Mouse (Mus musculus) left cerebral cortex, postnatal 25 days (tissue): ENCODE data around the gene Zfp839. TPM values are rescaled to one million over a fixed set of nuclear protein-coding genes. Genes with fewer than 3 reads are reported as not detected.

Experiments
- DNase-seq, 2 experiments: peaks; one replicate each; pipeline ENCODE4 v3.0.0; 2022; ENCODE audit warnings: low spot score in 2 of 2, mixed read lengths in 1 of 2
- intact Hi-C: fragments of 180-260 bp; cut with DNase I; formaldehyde crosslinking; loops from one replicate; pipeline ENCODE4 v1.15.1; 2025
- total RNA-seq, 2 experiments: library from RNA; stranded (reverse); gene quantifications; 2 replicates each; pipeline ENCODE4 v1.2.3; 2021

Gene Zfp839
- 10 to 100 TPM; 11.2 to 11.5 TPM for total RNA-seq

DNA sequence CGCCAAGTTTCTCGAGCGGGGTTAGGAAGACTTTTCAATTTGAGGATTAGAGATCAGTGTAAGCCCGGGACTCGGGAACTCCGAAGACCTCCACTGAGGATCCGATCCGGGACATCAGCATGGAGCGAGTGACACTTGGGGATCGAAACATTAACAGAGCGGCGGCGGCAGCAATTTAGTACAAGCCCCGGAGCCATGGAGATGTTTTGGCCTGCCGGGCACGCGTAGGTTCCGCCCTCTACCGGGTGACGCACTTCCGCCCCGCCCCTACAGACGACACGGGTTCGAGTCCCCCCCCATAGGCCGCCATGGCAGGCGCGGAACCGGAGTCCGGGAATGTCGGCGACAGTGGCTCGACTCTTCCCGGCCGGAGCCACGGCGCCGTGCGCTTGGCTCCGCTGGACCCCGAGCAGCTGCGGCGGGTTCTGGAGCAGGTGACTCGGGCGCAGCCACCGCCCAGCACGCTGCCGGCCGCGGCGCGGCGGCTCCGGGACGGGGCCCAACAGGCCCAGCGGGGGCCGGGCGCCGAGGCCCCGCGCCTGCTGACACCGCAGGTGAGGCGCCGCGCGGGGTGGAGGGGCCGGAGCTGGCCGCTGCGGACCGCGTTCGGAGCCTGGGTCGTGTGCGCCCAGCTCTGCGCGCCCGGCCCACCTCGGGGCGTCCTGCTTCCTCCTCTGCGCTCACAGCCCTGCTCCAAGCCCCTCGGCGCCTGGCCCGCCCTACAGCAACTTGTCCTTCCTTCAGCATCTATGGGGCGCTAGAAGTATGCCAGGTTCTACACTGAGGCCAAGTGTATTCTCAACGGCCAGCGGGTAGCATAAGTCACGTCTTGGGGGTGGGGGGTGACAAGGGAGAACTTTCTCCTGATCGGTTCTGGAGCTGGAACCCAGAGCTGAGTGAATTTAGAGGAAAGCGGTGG is at the start of gene Zfp839:
Gene Zfp839 (plus strand): TSS at position 244 of the 919 bp plus-strand sequence.
- peak; percentile 90 for DNase-seq
- intact Hi-C loops, result no loop called here

DNA sequence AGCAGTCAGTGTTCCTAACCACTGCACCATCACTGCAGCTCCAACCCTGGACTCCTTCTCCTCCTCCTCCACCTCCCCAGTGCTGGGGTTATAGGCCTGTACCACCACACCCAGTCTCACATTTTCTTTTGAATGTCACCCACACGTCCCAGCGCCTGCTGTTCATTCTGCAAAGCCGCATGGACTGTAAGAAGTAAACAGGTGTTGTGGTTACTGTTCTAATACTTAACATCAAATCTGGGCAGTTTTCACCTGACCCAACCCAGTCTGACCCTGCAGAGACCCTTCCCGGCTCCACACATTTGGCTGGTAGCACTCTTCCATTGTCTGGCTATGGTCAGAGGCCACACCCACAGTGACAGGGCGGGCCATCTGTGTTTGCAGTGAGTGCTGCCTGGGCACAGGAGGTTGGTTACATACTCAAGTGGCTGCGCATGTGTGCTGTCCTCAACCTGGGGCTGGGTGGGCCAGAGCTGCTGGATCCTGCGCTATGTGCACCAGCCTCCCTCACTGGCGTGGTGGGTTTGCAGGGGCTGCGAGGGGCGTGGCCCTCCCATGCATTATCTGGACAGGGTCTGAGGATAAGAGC is 48.1 kb upstream of the Zfp839 start:
- intact Hi-C loops, result no loop called here
- DNase-seq, result no peak

GRCm38 (mm10) chr12:110802674-110803297 is 47.3 kb upstream of the Zfp839 start:
- no peak for DNase-seq
- intact Hi-C loops, result no loop called here

- intact Hi-C loops, result no loop called here
- no peak for DNase-seq
Measured at GRCm38 (mm10) chr12:110804261-110804660, 45.8 kb upstream of the Zfp839 start.

DNA sequence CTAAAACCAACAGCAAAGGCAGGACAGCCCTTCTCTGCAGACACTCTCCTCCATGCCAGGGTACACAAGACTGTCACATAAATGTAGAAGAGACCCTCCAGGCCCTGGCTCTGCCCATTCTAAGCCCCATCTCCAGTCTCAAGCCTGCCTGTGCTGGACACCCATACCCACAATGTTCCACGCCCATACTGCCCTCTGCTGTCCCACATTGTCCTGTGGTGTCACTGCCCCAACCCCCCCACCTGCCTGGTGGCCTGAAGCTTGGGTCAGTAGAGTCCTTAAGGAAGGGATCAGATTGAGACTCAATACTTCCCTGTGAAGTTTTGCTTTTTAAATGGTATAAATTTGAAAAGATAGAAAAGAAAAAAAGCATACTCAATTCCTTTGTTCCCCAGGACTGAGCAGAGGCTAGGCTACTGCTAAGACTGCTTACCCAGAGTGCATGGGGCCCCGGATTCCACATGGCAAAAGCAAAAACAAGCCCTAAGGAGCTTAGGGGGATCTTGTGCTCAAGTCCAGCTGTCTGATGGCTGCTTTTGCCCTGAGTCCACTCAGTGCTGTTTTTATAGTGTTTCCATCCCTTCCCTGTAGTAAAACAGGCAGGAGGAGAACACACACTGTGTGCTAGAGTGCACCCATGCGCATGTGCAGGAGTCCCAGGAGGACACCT is 43.6 kb upstream of the Zfp839 start:
- intact Hi-C loops, result no loop called here

GRCm38 (mm10) chr12:110808430-110808829 is 41.6 kb upstream of the Zfp839 start:
- DNase-seq, result no peak
- intact Hi-C loops, result no loop called here

More for the DNA sequence above, 43.6 kb upstream of the Zfp839 start:
- DNase-seq, result no peak

- DNase-seq, result no peak
- intact Hi-C loops, result no loop called here
Measured at GRCm38 (mm10) chr12:110808848-110809247, 41.2 kb upstream of the Zfp839 start.

- DNase-seq, result no peak
- intact Hi-C loops, result no loop called here
Measured at GRCm38 (mm10) chr12:110813132-110813531, 36.9 kb upstream of the Zfp839 start.

- intact Hi-C loops, result no loop called here
- no peak for DNase-seq
Measured at GRCm38 (mm10) chr12:110813624-110814023, 36.4 kb upstream of the Zfp839 start.

- intact Hi-C loops, result no loop called here
- no peak for DNase-seq
Measured at GRCm38 (mm10) chr12:110814924-110815323, 35.1 kb upstream of the Zfp839 start.

DNA sequence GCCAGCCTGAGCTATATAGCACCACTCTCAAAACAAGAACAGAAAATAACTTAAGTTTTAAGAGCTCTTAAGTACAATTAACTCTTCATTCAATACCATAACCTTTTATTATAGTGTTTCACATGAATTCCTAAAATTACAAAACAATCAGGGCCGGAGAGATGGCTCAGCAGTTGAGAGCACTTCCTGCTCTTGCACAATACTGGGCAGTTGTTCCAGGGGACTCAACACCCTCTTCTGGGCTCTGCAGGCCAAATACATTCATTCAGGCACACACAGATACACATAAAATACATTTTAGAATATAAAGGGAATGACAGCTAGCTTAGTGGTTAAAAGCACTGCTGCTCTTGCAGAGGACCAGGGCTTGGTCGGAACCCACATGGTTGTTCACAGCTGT is 33.2 kb upstream of the Zfp839 start:
- DNase-seq, result no peak
- intact Hi-C loops, result no loop called here

- intact Hi-C loops, result no loop called here
- DNase-seq, result no peak
Measured at GRCm38 (mm10) chr12:110819367-110819766, 30.7 kb upstream of the Zfp839 start.

GRCm38 (mm10) chr12:110821787-110822186 is 28.3 kb upstream of the Zfp839 start:
- DNase-seq, result no peak
- intact Hi-C loops, result no loop called here

DNA sequence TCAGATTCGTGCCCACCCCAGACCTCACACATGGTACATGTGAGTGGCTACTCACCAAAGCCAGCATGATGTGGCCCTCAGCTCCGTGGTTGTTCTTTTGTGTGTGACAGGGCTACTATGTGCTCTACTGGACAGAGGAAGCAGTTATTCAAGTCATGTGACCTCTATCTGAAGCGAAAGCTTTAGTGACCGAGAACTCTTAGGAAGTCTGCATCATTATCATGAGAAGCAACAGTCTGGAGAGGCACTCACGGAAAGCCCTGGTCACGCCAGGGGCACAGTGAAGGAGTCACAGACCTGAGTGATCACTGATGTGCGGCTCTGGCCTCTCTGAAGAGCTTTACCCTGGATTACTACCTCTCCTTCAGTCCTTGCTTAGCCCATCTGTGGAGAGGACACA is 27.7 kb upstream of the Zfp839 start:
- intact Hi-C loops, result no loop called here
- DNase-seq, result no peak

DNA sequence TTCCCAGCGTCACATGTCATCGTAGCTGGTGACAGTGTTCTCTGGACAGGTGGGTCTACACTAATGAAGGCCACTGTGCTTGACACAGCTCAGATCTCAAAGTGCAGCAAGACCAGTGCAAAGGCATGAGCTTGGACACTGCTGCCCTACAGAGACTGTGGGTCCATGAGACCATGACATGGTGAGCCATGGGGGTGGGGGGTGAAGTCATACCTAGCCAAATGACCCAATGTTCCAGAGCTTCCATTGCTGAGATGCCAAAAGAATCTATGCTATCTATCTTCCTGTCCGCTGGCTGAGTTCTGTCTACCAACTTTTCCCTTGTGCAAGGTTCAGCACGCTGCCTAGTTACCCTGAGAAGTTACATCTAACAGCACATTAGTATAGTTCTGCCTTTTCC is 21.1 kb upstream of the Zfp839 start:
- intact Hi-C loops, result no loop called here
- DNase-seq, result no peak

DNA sequence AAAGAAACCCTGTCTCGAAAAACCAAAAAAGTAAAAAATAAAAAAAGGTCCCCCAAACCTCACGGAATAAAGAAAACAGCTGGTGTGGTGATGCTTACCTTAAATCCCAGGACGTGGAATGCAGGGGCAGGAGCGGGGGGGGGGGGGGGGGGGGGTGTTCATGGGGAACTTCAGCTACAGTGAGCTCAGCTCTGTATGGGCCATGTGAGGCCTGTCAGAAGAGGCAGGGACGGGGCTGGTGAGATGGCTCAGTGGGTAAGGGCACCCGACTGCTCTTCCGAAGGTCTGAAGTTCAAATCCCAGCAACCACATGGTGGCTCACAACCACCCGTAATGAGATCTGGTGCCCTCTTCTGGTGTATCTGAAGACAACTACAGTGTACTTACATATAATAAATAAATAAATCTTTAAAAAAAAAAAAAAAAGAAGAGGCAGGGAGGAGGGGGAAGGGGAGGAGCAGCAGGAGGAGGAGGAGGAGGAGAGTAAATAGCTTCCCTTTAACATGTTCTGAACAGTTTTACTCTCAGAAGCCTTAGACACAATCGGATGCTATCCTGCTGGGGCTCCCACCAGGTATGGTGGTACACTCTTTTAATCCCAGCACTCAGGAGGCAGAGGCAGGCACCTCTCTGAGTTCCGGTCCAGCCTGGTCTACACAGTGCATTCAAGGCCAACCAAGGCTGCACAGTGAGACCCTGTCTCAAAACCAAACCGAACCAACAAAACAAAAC is 19.6 kb upstream of the Zfp839 start:
- intact Hi-C loops, result no loop called here
- DNase-seq, result no peak

DNA sequence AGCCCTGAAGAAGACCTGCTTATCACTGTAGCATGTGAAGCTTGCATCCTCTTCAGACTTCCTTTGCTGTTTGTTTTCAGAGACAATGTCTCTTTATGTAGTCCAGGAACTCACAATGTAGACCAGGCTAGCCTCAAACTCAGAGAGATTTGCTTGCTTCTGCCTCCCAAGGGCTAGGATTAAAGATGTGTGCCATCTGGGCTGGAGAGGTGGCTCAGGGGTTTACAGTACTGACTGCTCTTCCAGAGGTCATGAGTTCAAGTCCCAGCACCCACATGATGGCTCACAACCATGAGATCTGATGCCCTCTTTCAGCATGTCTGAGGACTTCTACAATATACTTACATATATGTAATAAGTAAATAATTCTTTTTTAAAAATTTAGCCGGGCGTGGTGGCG is 14.9 kb upstream of the Zfp839 start:
- intact Hi-C loops, result no loop called here
- no peak for DNase-seq

DNA sequence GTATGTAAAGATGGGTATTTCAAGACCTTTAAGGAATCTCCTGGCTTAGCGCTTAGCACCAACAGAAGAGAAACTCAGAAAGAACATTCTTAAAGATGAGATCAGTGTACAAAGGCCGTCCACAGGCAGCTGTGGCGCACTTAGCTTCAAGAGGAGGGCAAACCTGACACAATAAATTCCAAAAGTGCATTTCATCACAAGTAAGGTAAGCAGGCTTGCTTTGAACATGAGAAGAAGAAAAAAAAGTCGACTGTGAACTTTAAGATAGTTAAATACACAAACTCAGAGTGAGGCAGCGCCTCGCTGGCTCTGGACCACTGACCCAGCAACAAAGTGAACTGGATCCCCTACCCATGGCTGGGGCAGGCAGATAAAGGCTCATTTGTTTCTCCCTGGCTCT is 13.3 kb upstream of the Zfp839 start:
- intact Hi-C loops, result no loop called here
- no peak for DNase-seq

GRCm38 (mm10) chr12:110837192-110837841 is 12.7 kb upstream of the Zfp839 start:
- intact Hi-C loops, result no loop called here
- no peak for DNase-seq
